Mouse (Mus musculus) heart, adult 9 months (tissue): ENCODE measurements at regions not wholly inside any gene's neighbourhood (a gene's known extent, or its start where the extent isn't known, plus 50 kb on each side); places are given as distances from the start of the nearest gene placed in this dataset.

Experiments
- DNase-seq, 2 experiments: peaks; one replicate each; pipeline ENCODE4 v3.0.0; 2022; ENCODE audit warnings: low spot score in 2 of 2

DNA sequence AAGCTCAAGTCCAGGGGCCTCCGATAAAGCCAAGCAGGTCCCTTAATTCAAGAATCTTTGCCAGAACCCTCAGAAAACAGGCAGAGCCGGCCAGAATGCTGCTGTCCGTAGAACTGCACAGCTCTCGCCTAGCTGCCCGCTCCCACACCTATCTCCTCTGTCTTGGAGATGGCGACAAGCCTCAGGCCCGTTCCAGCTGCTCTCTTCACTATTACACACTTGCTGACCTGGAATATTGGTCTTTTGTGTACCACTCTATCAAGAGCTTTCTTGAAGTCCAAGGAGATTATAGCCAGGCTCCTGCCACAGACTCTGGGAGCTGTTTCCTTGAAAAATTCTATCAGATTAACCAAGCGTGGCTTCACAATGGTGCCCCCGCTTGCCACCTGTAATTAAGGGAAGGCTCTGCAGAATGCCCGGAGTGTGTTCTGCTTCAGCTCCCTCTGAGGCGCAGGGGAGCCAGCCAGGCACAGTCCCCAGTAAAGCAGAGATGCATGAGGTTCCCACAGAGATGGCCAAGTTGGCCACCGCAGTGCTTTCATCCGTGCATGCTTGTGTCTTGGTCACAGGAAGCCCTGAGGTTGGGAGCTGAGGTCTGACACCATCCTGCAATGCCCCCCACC lies 496.8 kb downstream of the Cdh26 start:
- DNase-seq: no peak

DNA sequence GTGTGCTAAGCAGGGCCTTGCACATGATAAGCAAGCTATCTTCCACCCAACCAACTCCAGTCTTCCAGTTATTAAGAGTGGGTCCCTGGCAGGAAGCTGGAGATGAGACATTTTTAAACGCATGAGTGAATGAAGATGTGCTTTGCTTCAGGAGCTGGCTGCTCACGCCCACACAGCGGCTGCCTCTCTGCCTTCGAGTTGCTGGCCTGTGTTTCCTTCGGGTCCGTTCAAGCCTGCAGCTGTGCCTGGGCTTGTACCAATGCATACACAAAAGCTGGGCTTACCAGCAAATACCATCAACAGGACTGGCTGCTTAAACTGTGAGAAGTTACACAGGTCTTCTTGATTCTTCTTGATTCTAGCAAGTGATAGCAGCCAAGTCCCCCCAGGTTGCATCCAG lies 498.7 kb downstream of the Cdh26 start:
- no peak for DNase-seq

- DNase-seq: no peak
Observed at GRCm38 (mm10) chr2:178930125-178930524, 499.8 kb downstream of the Cdh26 start.

DNA sequence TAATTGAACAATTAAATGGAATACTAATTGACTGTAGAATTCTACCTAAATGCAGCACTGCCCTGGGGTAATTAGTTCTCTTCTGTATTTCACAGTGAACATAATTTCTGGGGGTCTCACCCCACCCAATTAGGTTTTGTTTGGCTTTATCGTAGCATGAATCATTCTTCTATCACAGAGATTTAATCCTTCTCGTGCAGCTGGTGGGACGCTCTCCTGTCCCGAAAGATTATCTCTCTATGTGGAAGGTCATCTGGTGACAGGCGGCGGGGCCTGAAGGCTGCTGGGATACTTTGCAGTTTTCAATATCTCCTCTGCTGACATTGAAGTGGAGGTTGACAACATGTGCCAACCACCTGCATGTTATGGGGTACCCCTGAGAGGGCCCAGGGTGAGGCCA lies 493.8 kb upstream of the Cdh4 start:
- no peak for DNase-seq

- no peak for DNase-seq
Observed at GRCm38 (mm10) chr2:178949103-178949502, 493.1 kb upstream of the Cdh4 start.

DNA sequence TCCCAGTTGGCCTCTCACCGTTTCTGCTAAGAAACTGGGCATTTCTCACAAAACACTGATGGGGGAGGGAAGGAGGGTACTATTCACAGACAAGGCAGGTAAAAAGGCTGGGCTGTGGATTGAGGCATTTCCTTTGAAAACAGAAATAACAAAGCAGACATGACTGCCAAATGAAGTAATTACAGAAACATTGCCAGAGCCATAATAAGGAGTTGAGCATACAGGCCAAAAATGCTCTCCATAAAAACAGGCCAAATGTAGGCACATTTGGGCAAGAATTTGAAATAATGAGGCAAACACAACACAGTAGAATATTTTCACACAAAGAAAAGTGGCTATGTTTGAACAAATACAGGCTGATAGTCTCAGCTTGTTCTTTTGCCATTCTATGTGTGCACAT lies 491.9 kb upstream of the Cdh4 start:
- DNase-seq: no peak

DNA sequence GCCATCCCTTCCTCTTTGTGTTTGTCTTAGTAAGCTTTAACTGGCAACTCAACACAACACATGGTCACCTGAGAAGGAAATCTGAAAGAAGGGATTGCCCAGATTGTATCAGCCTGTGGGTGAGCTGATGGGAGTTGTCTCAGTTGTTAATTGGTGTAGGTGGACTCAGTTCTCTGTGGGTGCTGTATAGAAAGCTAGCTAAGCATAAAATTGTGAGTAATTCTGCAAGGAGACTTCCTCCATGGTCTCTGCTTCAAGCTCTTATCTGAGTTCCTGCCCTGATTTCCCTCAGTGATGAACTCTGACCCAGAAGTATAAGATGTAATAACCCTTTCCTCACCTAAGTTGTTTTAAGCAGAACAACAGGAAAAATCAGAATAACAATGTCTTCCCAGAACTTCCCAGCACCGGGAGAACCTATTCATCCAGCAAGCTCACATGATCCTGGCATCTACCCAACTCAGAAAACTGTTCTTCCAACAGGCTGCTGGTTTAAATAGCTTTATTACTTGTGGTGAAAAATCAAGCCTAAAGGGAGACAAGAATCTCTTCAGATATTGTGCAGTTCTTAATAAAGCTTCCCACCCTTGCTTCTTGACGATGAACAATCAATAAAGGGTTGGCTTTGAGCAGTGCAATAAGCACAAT lies 487.7 kb upstream of the Cdh4 start:
- DNase-seq: no peak

DNA sequence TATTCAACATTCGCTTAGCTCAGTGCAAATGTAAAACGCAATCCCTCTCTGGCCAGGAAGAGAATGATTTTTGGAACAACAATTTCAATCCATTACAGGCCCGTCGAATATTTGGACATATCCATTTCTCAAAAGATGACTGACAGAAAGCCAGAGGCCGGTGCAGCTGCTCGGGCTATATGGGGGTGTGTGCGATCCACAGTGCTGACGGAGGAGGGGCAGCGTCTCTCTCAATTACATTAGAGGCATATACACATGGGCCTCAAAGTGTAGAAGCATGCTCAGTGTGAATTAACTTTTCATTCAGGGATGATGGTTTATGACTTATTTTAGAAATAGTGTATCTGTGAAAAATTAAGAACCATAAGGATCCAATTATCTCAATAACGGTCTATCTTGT lies 483.4 kb upstream of the Cdh4 start:
- no peak for DNase-seq

DNA sequence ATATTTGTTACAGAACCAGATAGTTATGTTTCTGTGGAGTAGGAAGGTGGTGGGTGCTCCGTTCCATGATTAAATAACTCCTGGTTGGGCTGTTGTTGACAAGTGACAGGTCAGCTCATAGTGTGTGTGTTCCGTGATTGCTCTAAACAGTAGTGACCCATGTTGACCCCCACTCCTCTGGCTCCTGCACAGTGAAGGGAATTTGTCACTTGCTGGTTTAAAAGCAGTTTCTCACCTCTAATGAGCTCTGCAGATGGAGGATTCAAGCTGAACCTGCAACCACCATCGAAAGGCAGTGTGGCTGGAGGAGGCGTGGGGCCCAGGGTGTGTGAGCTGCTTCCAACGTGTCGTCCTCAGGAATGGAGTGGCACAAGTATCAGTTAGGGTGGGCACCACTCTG lies 482.6 kb upstream of the Cdh4 start:
- no peak for DNase-seq

GRCm38 (mm10) chr2:178967584-178968365 lies 474.5 kb upstream of the Cdh4 start:
- DNase-seq: no peak

DNA sequence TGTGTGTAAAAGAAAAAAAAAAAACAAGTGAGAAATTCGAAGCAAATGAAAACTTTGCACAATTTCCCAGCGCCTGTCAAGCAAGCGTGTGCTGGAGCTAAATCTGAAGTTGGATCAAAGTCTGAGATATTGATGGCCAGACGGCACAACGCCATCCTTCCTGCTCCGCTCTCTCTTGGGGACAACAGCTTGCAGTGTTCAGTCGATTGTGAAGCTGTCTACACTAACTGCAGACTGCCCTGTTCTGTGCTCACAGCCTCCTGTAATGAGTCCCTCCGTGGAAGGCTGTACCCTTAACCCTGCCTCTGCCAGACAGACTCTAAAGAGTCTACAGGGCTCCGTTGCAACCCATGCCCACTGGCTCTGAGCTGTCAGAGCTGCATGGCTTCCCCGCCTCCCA lies 472.5 kb upstream of the Cdh4 start:
- no peak for DNase-seq

DNA sequence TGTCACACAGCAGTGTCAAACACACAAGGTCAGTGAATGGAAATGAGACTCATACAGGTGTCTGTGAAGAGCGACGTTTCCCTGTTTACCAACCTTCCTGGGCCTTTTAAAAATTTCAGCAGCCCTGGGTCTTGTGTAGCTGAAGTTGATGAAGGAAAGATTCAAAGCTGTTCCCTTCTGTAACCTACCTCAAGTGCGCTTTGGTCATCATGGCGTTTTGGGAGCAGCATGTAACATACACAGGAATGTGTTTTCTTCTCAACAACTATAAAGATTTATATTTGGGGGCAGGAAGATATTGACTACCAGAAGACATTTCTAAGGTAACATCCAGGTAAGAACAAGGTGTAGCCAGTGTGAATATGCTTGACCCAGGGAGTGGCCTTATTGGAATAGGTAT lies 466.9 kb upstream of the Cdh4 start:
- no peak for DNase-seq

DNA sequence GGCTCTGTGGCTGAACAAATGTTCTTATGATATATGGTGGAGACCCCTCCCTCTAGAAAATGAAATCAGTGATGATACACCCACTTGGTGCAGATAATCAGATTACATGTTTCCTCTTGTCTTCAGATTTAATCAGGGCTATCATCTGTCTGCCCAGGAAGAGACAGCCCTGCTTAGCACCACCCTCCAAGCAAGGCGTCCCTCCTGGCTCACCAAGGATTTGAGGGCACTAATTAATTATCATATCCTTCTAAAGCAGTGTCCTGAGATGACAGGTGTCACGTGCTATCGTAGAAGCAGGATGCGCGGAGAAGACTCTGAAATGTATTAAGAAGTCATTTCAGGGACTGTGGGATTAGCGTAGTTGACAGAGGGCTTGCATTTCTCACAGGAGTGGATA lies 466.2 kb upstream of the Cdh4 start:
- DNase-seq: no peak

DNA sequence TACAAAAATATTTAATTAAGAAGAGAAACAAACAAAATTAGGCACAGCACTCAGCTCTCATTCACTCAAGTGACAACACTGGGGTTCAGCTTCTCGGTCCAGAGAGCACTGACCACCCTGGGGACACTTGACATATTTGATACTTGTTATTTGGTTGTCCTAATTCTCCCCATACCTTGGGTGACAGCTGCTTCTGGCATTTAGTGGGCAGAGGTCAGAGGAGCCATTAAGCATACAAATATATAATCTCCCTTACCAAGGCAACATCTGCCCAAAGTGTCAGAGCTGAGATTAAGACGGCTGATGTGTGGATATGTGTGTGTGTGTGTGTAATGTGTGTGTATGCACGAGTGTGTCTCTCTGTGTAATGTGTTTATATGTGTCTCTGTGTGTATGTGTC lies 465.7 kb upstream of the Cdh4 start:
- DNase-seq: no peak

DNA sequence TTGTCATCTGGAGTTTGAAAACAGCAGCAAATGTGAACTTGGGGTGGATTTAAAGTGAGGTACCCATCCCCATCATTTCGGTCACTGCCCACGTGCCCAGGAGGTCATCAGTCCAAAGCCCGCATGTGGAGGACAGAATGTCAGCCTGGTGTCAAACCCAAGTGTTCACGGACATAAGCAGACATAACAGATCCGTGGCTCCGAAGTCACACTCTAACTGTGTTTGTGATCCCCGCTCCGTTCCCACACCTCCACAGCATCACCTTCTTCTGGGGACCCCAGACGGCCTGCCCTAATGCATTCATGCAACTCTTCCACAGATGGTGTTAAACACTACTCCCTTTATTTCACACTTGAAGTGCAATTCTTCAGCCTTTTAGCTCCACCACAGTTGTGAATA lies 462.8 kb upstream of the Cdh4 start:
- DNase-seq: no peak

DNA sequence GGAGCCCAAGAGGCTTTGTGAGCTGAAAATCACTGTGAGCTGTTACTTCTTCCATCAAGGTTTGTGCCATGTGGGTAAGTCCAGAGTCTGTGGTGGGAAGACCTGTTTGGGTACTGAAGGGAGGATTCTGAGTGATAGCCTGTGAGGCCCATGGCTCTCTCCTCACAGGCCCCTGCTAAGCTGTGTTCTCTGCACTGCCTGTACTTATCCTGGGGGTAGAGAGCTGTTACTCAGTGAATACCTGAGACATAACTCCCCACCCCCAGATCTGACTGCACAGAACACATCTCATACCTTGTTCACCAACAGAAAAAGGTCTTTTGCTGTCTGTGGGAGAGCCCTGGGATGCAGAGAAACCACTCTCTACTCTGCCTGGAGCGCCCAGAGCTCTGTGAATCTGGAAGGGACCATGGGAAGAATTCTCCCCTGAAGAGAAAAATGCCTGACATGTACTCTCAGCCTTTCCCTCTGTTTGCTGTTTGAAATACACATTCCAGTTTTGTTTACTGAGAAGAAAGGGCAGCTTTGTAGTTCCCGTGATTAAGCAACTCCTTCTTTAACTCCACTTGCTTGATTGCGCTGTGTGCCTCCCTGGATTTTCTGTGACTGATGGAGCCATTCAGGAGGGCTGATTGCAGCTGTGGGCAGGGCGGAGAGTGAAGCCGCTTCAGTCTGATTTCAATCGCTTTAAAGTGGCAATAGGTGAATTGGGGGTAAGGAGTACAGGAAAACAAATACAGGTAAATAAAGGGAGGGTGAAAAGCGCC lies 460.3 kb upstream of the Cdh4 start:
- DNase-seq: no peak

- no peak for DNase-seq
Observed at GRCm38 (mm10) chr2:178983801-178984200, 458.4 kb upstream of the Cdh4 start.

- DNase-seq: no peak
Observed at GRCm38 (mm10) chr2:178987935-178988334, 454.3 kb upstream of the Cdh4 start.

- no peak for DNase-seq
Observed at GRCm38 (mm10) chr2:178989291-178989690, 452.9 kb upstream of the Cdh4 start.

DNA sequence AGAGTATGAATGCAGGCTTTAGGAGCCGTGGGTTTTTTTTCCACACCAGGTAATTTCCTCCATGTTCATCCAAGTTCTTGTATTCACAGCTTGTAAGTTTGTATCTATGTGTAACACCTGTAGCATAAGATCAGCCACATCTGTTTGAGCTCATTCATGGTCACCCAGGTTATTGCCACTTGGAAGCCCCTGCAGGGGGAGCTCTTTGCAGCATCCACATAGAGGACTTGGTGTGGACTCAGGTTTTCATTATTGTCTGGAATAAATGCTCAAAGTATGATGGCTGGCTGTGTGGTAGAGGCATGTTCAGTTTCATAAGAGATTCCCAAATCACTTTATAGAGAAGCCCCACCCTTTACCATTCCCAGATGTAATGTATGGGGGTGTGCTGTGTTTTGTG lies 452.4 kb upstream of the Cdh4 start:
- DNase-seq: no peak

DNA sequence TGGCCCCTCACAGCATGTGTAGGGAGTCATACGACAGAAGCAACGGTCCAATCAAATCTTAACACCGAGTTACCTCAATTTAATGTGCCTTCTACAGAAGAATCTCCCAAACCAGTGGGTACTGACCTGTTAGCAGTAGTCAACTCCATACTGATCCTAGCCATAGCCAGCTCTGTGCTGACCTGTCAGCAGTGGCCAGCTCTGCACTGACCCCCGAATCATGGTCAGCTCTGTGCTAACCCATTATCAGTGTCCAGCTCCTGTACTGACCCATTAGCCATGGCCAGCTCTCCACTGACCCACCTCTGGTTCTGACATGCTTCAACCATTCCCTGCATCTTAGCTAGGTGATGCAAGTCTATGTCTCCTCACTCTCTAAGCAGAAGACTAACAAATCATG lies 451.3 kb upstream of the Cdh4 start:
- DNase-seq: no peak

DNA sequence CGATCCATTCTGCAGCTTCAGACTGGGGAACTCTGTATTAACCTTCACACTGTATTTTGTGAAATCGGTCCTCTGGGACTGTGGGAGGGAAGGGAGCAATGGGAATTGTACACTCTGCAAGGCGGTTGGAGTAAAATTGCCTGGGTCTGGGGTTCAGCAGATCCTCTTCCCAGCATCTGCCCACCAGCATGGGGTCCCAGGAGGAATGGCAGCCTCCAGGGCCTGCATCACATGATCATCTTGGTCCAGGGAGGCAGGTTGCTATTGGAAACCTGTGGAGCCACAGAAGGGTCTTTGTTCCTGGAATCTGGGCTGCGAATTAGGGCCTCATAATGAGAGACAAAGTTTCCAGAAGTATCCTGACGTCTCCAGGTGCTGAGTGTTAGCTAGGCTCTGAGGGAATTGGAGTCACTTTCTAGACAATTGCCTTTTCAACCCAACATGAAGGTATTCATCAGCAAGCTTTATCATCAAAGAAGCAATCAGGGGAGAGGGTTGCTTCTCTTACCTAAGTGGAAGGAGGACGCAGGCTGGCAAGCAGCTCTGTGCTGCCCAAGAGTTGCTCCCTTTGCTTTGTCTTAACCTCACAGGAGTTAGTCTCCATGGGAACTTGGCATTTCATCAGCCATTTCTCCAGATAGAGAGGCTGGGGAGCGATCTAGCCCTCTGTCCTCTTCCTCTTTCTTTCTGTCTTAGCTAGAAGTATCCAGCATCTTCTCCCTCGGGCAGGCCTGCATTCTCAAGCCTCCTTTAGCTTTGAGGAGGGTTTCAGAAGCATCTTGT lies 449.7 kb upstream of the Cdh4 start:
- DNase-seq: no peak
